Mouse (Mus musculus) mammary gland, adult 2 months (tissue): Measurements from ENCODE around the gene Cr1l. TPM values are rescaled to one million over a fixed set of nuclear protein-coding genes. Genes with fewer than 3 reads are reported as not detected.

Experiments used
- polyA plus RNA-seq: library from polyadenylated mRNA; depleted of rRNA; stranded (reverse); fragments of >200 nt; gene quantifications from 2 replicates; pipeline ENCODE4 v1.2.3, GENCODE M21; 2012; ENCODE audit warnings: low replicate concordance; rRNA removed

The Cr1l gene
- 34.5 and 102 TPM in 2 replicates for polyA plus RNA-seq

GRCm38 (mm10) chr1:195130953-195131674, at the start of gene Cr1l:
TSS of gene Cr1l (minus strand) at chr1:195131586.

GRCm38 (mm10) chr1:195175980-195176931, 44.9 kb upstream of the Cr1l start, which contains the start of gene Cr2:
TSS of gene Cr2 (minus strand) at chr1:195176716.

DNA sequence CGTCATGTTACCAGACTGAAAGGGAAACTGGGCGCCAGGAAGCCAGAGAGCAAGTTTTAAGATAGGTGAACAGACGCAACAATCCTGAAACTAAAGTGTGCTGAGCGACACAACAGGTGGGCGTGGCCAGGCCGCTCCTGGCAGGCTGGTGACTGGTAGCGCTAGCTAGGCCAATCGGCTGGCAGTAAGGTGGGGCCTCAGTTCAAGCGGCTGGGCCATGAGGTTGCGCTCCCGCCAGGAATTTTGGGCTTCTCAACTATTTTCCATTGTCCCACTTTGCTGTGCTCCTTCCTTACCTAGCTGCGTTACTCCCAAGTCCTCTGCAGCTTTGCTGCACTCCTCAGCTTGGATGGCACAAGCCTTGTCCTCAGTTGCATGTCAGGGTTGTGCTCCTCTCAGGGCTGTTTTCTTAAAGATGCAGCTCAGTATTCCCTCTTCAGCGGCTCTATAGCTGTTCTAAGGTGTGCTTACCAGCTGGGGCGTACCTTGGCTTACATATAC, 39.1 kb downstream of the Cr1l start, which contains the start of gene Cd46:
Cd46 (minus strand) TSS at position 30 of the 501 bp plus-strand sequence.

Other genes starting within 250 kb of the Cr1l start
- gene Cd34, start 192.8 kb downstream of the Cr1l start, polyA plus RNA-seq, result 80.0 and 199 TPM in 2 replicates
- gene Cd46, start 39.3 kb downstream of the Cr1l start, polyA plus RNA-seq, result 0.48 and 1.9 TPM in 2 replicates
- 7.6 and 17.2 TPM in 2 replicates for gene Cr2, start 45.1 kb upstream of the Cr1l start, polyA plus RNA-seq